Mouse (Mus musculus): ENCODE measurements at regions not wholly inside any gene's neighbourhood (a gene's known extent, or its start where the extent isn't known, plus 50 kb on each side); places are given as distances from the start of the nearest gene placed in this dataset.
A peak's percentile ranks its signal among the peaks of the same experiment; 100 is the strongest.

DNA sequence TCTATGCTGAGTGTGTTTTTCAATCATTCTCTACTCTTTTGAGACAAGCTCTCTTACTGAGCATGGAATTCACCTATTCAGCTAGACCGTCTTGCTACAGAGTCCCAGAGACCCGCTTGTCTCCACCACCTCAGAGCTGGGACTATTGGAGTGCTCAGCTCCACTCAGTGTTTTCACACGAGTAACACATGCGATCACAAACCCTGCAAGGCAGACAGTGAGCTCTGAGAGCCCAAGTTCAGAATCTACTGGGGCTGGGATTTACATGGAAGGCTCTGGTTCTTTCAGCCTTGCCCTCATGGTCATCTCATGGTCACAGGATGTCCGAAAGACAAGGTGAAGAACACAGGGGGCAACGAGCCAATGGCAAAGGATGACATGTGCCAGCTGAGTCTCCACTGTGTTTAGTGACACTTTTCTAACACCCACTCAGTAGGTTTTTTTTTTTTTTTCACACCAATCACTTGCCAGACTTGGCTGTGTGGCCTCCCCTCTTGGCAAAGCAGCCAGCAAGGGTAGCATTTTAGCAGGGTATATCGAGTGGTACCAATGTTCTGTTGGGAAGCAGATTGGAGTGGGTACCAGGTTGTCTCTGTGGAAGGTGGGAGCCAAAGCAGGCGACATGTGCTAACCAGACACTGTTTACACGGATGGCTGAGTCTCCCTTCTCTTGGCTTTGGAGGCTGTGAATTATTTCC lies 51.2 kb upstream of the Gtsf1l start:
- Histone ChIP-seq H3K36me3 (ENCODE audit: control insufficient read depth, insufficient read depth, low read length) (no peaks in the 10 kb centered on the region), H3K27ac (ENCODE audit: low read length) (no peak overlapping the region), H3K4me1 (ENCODE audit: control insufficient read depth, insufficient read depth, low read length) (no peaks in the 10 kb centered on the region), H3K4me2 (replicated peaks; ENCODE audit: low read depth, low read length) (no peak overlapping the region), H3K4me3 (ENCODE audit: low read depth, low read length) (no peak overlapping the region), H3K9me3 (ENCODE audit: control insufficient read depth, low read depth, low read length) (no peaks in the 10 kb centered on the region), H3K27me3 (ENCODE audit: control insufficient read depth, insufficient read depth, low read length) (no peaks in the 10 kb centered on the region), H3K9ac (replicated peaks; ENCODE audit: low read depth, low read length) (no peak overlapping the region)
- 84% methylated on average over 9 of the region's 9 CpGs for WGBS
- ATAC-seq (ENCODE audit: insufficient number of reproducible peaks, insufficient read depth, low FRiP score, low read depth) = no peak

DNA sequence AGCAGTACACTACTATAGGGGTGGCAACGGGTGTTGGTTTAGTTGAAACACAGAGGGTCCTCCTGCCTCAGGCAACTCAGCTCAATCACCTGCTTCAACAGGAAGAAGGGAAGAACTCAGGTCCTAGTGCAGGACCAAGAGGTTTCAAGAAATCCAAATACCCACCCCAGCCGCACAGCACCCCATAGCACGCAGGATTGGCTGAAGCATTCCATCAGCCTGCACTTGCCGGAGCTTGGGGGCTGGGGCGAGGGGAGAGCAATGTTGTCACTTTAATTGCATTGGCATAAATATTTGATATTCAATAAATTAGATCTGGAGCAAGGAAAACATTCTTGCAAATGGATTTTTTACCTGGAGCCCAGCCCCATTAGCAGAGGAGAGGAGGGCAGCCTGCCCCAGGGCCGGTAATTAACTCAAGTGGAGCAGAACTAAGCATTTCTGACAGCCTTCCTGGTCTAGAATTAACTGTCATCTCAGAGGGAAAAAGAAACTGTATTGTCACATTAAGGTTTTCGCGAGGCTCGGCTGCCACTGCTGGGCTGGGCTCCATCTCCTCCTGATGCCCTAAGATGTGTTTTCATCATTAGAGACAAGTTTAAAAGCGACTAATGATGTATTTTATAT lies 55.2 kb upstream of the Gtsf1l start:
- no peak for ATAC-seq (ENCODE audit: insufficient number of reproducible peaks, insufficient read depth, low FRiP score, low read depth)
- Histone ChIP-seq H3K9ac (replicated peaks; ENCODE audit: low read depth, low read length) (no peak overlapping the region), H3K4me2 (replicated peaks; ENCODE audit: low read depth, low read length) (no peak overlapping the region), H3K27ac (ENCODE audit: low read length) (no peak overlapping the region), H3K27me3 (ENCODE audit: control insufficient read depth, insufficient read depth, low read length) (no peaks in the 10 kb centered on the region), H3K9me3 (ENCODE audit: control insufficient read depth, low read depth, low read length) (no peaks in the 10 kb centered on the region), H3K4me1 (ENCODE audit: control insufficient read depth, insufficient read depth, low read length) (no peaks in the 10 kb centered on the region), H3K4me3 (ENCODE audit: low read depth, low read length) (no peak overlapping the region), H3K36me3 (ENCODE audit: control insufficient read depth, insufficient read depth, low read length) (no peaks in the 10 kb centered on the region)
- 71% methylated on average over 10 of the region's 10 CpGs for WGBS

DNA sequence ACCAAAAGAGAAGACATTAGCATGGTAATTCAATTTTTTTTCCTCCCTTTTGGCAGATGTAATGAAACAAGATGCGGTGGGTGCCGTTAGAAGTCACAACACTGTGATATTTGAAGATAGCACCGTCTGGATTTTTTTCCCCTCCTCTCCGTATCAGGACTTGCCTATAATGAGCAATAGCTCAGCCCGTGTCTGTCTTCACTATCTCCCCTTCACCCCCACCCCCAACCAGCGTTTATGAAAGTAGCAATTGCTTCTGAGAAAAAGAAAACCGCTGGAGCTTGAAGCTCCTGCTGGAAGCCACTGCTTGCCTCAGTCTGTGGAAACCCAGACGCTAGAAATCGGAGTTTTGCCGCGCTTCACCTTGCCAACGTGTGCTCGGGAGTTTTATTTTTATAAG lies 55.8 kb upstream of the Gtsf1l start:
- WGBS = 53% methylated on average over 13 of the region's 13 CpGs

DNA sequence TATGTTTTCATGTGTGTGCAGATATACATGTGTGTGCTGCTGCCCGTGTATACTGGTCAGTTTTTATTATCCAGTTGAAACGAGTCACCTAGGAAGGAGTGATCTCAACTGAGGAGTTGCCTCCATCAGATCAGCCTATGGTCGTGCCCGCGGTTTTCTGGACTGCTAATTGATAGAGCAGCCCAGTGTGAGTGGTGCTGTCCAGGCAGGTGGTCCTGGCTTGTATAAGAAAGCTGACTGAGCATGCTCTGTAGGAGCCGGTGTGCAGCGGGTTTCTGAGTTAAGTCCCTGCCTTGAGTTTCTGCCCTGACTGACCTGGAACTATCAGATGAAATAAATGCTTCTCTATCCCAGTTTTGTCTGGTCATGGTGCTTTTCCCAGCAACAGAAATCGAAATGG lies 56.9 kb upstream of the Tox2 start:
- 0 out of 2 replicates have a peak, but pooled peaks have one; percentile 18 for ATAC-seq (ENCODE audit: insufficient number of reproducible peaks, insufficient read depth, low FRiP score, low read depth)
- H3K27me3 ChIP-seq (ENCODE audit: control insufficient read depth, insufficient read depth, low read length) = no peaks in the 10 kb centered on the region
- whole genome bisulfite sequencing = 86% methylated on average over 8 of the region's 8 CpGs

More for the DNA sequence above, 55.8 kb upstream of the Gtsf1l start:
- Histone ChIP-seq H3K36me3 (ENCODE audit: control insufficient read depth, insufficient read depth, low read length) (no peaks in the 10 kb centered on the region), H3K4me1 (ENCODE audit: control insufficient read depth, insufficient read depth, low read length) (no peaks in the 10 kb centered on the region), H3K4me2 (replicated peaks; ENCODE audit: low read depth, low read length) (no peak overlapping the region), H3K27ac (ENCODE audit: low read length) (no peak overlapping the region), H3K4me3 (ENCODE audit: low read depth, low read length) (no peak overlapping the region), H3K9ac (replicated peaks; ENCODE audit: low read depth, low read length) (no peak overlapping the region), H3K9me3 (ENCODE audit: control insufficient read depth, low read depth, low read length) (no peaks in the 10 kb centered on the region), H3K27me3 (ENCODE audit: control insufficient read depth, insufficient read depth, low read length) (no peaks in the 10 kb centered on the region)
- ATAC-seq (ENCODE audit: insufficient number of reproducible peaks, insufficient read depth, low FRiP score, low read depth) = no peak

DNA sequence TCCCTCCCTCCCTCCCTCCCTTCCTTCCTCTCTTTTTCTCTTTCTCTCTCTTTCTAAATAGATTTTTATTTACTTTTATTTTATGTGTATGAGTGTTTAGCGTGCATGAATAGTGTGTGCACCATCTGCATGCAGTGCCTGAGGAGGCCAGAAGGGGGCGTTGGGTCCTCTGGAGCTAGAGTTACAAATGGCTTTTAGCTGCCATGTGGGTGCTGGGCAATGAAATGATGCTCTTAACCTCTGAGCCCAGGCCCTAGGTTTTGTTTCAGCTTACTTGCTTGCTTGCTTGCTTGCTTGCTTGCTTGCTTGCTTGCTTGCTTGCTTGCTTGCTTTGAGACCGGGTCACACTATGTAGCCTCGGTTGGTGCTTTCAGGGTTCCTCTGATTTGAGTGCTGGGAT lies 56.4 kb upstream of the Tox2 start:
- H3K4me3 ChIP-seq (ENCODE audit: low read depth, low read length) = no peak overlapping the region
- no peak overlapping the region for H3K27ac ChIP-seq (ENCODE audit: low read length)
- 84% methylated on average over 4 of the region's 4 CpGs for WGBS
- H3K27me3 ChIP-seq (ENCODE audit: control insufficient read depth, insufficient read depth, low read length) = no peaks in the 10 kb centered on the region
- H3K9ac ChIP-seq (replicated peaks; ENCODE audit: low read depth, low read length) = no peak overlapping the region
- H3K36me3 ChIP-seq (ENCODE audit: control insufficient read depth, insufficient read depth, low read length) = no peaks in the 10 kb centered on the region
- no peak for ATAC-seq (ENCODE audit: insufficient number of reproducible peaks, insufficient read depth, low FRiP score, low read depth)
- no peak overlapping the region for H3K4me2 ChIP-seq (replicated peaks; ENCODE audit: low read depth, low read length)
- no peaks in the 10 kb centered on the region; the same call in 1 of the 2 replicates for H3K9me3 ChIP-seq (ENCODE audit: control insufficient read depth, low read depth, low read length)
- no peaks in the 10 kb centered on the region for H3K4me1 ChIP-seq (ENCODE audit: control insufficient read depth, insufficient read depth, low read length)

More for the DNA sequence above, 56.9 kb upstream of the Tox2 start:
- no peak overlapping the region for H3K4me2 ChIP-seq (replicated peaks; ENCODE audit: low read depth, low read length)
- H3K4me1 ChIP-seq (ENCODE audit: control insufficient read depth, insufficient read depth, low read length) = no peaks in the 10 kb centered on the region
- no peaks in the 10 kb centered on the region for H3K36me3 ChIP-seq (ENCODE audit: control insufficient read depth, insufficient read depth, low read length)
- H3K4me3 ChIP-seq (ENCODE audit: low read depth, low read length) = no peak overlapping the region
- H3K27ac ChIP-seq (ENCODE audit: low read length) = no peak overlapping the region
- no peaks in the 10 kb centered on the region; the same call in 1 of the 2 replicates for H3K9me3 ChIP-seq (ENCODE audit: control insufficient read depth, low read depth, low read length)
- no peak overlapping the region for H3K9ac ChIP-seq (replicated peaks; ENCODE audit: low read depth, low read length)

DNA sequence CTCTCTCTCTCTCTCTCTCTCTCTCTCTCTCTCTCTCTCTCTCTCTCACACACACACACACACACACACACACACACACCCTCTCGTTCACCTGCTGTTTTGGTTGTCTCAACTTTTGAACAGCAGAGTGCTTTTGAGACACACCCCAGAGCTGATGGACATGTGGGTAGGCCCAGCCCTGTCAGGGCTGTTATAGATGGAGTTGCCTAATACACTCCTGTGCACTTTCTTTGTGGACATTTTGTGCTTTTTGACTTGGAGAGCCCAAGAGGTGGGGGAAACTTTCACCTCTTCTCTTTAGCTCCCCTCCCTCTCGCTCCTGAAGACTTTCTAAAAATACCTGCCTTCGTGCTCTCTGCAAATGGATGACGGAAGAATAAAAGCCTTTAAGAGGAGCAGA lies 55.5 kb upstream of the Tox2 start:
- H3K27me3 ChIP-seq (ENCODE audit: control insufficient read depth, insufficient read depth, low read length) = no peaks in the 10 kb centered on the region
- H3K9me3 ChIP-seq (ENCODE audit: control insufficient read depth, low read depth, low read length) = no peaks in the 10 kb centered on the region; the same call in 1 of the 2 replicates
- no peaks in the 10 kb centered on the region for H3K4me1 ChIP-seq (ENCODE audit: control insufficient read depth, insufficient read depth, low read length)
- H3K27ac ChIP-seq (ENCODE audit: low read length) = no peak overlapping the region
- H3K36me3 ChIP-seq (ENCODE audit: control insufficient read depth, insufficient read depth, low read length) = no peaks in the 10 kb centered on the region
- WGBS = 60% methylated on average over 4 of the region's 4 CpGs
- no peak overlapping the region for H3K4me3 ChIP-seq (ENCODE audit: low read depth, low read length)
- no peak overlapping the region for H3K9ac ChIP-seq (replicated peaks; ENCODE audit: low read depth, low read length)
- no peak overlapping the region for H3K4me2 ChIP-seq (replicated peaks; ENCODE audit: low read depth, low read length)
- ATAC-seq (ENCODE audit: insufficient number of reproducible peaks, insufficient read depth, low FRiP score, low read depth) = no peak

DNA sequence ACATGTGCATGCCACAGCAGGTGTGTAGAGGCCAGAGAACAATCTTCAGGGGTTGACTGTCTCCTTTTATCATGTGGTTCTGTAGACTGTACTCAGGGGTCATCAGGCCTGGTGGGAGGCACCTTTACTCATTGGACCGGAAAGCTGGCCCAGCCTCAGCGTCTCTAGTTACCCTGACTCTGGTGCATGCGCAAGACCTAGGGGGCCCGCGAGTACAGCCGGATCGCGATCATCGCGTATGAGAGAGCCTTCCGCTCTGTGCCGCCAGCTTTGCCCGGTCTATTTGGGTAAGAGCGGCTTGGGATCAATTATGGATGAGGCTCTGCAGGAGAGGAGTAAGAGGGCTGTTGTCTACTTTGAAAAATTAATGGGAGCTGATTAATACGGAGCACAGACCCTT lies 51.9 kb upstream of the Tox2 start:
- no peak for ATAC-seq (ENCODE audit: insufficient number of reproducible peaks, insufficient read depth, low FRiP score, low read depth)
- no peak overlapping the region for H3K27ac ChIP-seq (ENCODE audit: low read length)
- H3K4me1 ChIP-seq (ENCODE audit: control insufficient read depth, insufficient read depth, low read length) = no peaks in the 10 kb centered on the region
- H3K9ac ChIP-seq (replicated peaks; ENCODE audit: low read depth, low read length) = no peak overlapping the region
- H3K4me2 ChIP-seq (replicated peaks; ENCODE audit: low read depth, low read length) = no peak overlapping the region
- H3K36me3 ChIP-seq (ENCODE audit: control insufficient read depth, insufficient read depth, low read length) = no peaks in the 10 kb centered on the region
- H3K9me3 ChIP-seq (ENCODE audit: control insufficient read depth, low read depth, low read length) = no peaks in the 10 kb centered on the region; the same call in 1 of the 2 replicates
- H3K4me3 ChIP-seq (ENCODE audit: low read depth, low read length) = no peak overlapping the region
- no peaks in the 10 kb centered on the region for H3K27me3 ChIP-seq (ENCODE audit: control insufficient read depth, insufficient read depth, low read length)
- WGBS = 85% methylated on average over 15 of the region's 15 CpGs

DNA sequence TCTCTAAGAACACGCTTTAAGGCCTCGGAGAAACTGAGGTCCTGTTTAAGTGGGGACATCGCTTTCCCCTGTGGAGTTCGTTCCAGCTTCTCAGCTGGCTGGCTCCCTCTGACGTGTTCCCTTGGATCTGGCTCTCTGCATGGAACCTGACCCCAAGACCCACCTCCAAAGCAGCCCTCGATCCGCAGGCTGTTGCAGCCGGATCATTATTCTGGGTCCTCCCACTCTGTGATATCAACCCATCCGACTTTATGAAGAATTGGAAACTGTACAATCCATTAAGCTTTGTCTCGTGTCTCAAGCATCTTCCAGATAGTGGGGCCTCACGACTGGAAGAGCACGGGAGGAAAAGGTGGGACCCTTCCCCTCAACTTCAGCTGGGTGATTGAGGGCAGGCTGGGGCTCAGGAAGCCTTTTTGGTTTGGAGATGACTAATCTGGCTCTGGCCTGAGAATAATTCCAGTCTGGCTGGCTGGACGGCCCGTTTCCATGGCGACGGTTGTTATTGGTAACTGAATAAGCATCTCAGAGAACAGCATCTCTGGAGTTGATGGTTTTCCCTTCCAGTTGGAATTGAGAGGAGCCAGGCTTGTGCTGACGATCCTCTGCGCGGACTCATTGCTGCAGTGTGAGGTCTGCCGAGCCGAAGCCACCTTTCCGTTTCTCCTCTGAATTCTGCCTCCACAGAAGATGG lies 50.4 kb upstream of the Tox2 start:
- no peaks in the 10 kb centered on the region for H3K4me1 ChIP-seq (ENCODE audit: control insufficient read depth, insufficient read depth, low read length)
- no peak for ATAC-seq (ENCODE audit: insufficient number of reproducible peaks, insufficient read depth, low FRiP score, low read depth)
- H3K36me3 ChIP-seq (ENCODE audit: control insufficient read depth, insufficient read depth, low read length) = no peaks in the 10 kb centered on the region
- no peaks in the 10 kb centered on the region for H3K27me3 ChIP-seq (ENCODE audit: control insufficient read depth, insufficient read depth, low read length)
- WGBS = 72% methylated on average over 22 of the region's 22 CpGs
- H3K4me2 ChIP-seq (replicated peaks; ENCODE audit: low read depth, low read length) = no peak overlapping the region
- H3K9me3 ChIP-seq (ENCODE audit: control insufficient read depth, low read depth, low read length) = no peaks in the 10 kb centered on the region; the same call in 1 of the 2 replicates
- H3K4me3 ChIP-seq (ENCODE audit: low read depth, low read length) = no peak overlapping the region
- H3K9ac ChIP-seq (replicated peaks; ENCODE audit: low read depth, low read length) = no peak overlapping the region
- no peak overlapping the region for H3K27ac ChIP-seq (ENCODE audit: low read length)

Data from stomach, embryonic 14.5 days (tissue).